Mouse (Mus musculus) myocyte (in vitro differentiated cells): ENCODE results near the gene Myrip. TPM values are rescaled to one million over a fixed set of nuclear protein-coding genes. Genes with fewer than 3 reads are reported as not detected.

ENCODE experiments used
- H3K27me3 ChIP-seq: one replicate; pipeline ENCODE4 v1.6.1; 2011; ENCODE audit not compliant: control insufficient read depth, insufficient read depth, insufficient read length
- H3K36me3 ChIP-seq: one replicate; pipeline ENCODE4 v1.6.1; 2011; ENCODE audit not compliant: control insufficient read depth, insufficient read depth
- H3K4me2 ChIP-seq: one replicate; pipeline ENCODE4 v1.6.1; 2011; ENCODE audit warnings: low read depth, control low read depth
- H3K4me3 ChIP-seq: one replicate; pipeline ENCODE4 v1.5.1; 2011; ENCODE audit warnings: mild to moderate bottlenecking, control low read depth, moderate library complexity
- H3K79me2 ChIP-seq: one replicate; pipeline ENCODE4 v1.6.1; 2011; ENCODE audit not compliant: control insufficient read depth, insufficient read depth
- H3ac ChIP-seq: one replicate; pipeline ENCODE4 v1.6.1; 2011; ENCODE audit not compliant: control insufficient read depth, insufficient read length
- CEBPB ChIP-seq: IDR thresholded peaks from 2 replicates; pipeline ENCODE4 v1.6.1; 2011; ENCODE audit warnings: mild to moderate bottlenecking, moderate library complexity; ENCODE audit not compliant: poor library complexity, insufficient read depth, severe bottlenecking
- E2F4 ChIP-seq: IDR thresholded peaks from one replicate; pipeline ENCODE4 v1.6.1; 2011; ENCODE audit warnings: mild to moderate bottlenecking, control low read depth, moderate library complexity; ENCODE audit not compliant: insufficient read depth
- MAX ChIP-seq: IDR thresholded peaks from one replicate; pipeline ENCODE4 v1.6.1; 2011; ENCODE audit warnings: low read depth, mild to moderate bottlenecking, control low read depth
- MYOD1 ChIP-seq, 3 experiments: IDR thresholded peaks; one replicate each; pipeline ENCODE4 v1.6.1; 2011; ENCODE audit warnings: control low read depth in 2 of 3, low read depth in 2 of 3, mild to moderate bottlenecking in 2 of 3, moderate library complexity in 1 of 3; ENCODE audit not compliant: insufficient read length in 2 of 3, control insufficient read depth in 1 of 3
- MYOG ChIP-seq, 3 experiments: IDR thresholded peaks; one replicate each; pipeline ENCODE4 v1.6.1; 2011; ENCODE audit warnings: control low read depth in 2 of 3, low read depth in 2 of 3, mild to moderate bottlenecking in 2 of 3; ENCODE audit not compliant: insufficient read length in 2 of 3, control insufficient read depth in 1 of 3, insufficient read depth in 1 of 3
- POLR2A ChIP-seq: IDR thresholded peaks from one replicate; pipeline ENCODE4 v1.6.1; 2011; ENCODE audit warnings: low read depth, mild to moderate bottlenecking, control low read depth, moderate library complexity; ENCODE audit not compliant: insufficient read length
- POLR2AphosphoS2 ChIP-seq: IDR thresholded peaks from one replicate; pipeline ENCODE4 v1.6.1; 2011; ENCODE audit warnings: low read depth, control low read depth; ENCODE audit not compliant: insufficient read length
- REST ChIP-seq: IDR thresholded peaks from one replicate; pipeline ENCODE4 v1.6.1; 2011; ENCODE audit warnings: mild to moderate bottlenecking, control low read depth, moderate library complexity; ENCODE audit not compliant: insufficient read depth, insufficient read length
- SRF ChIP-seq: IDR thresholded peaks from one replicate; pipeline ENCODE4 v1.6.1; 2011; ENCODE audit warnings: low read depth; ENCODE audit not compliant: control insufficient read depth, insufficient read length
- TCF12 ChIP-seq: IDR thresholded peaks from one replicate; pipeline ENCODE4 v1.6.1; 2011; ENCODE audit warnings: mild to moderate bottlenecking, control low read depth; ENCODE audit not compliant: poor library complexity, insufficient read depth, severe bottlenecking
- TCF3 ChIP-seq: IDR thresholded peaks from one replicate; pipeline ENCODE4 v1.6.1; 2011; ENCODE audit warnings: low read depth, control low read depth; ENCODE audit not compliant: insufficient read length
- USF1 ChIP-seq: IDR thresholded peaks from one replicate; pipeline ENCODE4 v1.6.1; 2011; ENCODE audit warnings: low read depth, mild to moderate bottlenecking, control low read depth, moderate library complexity
- polyA plus RNA-seq: library from polyadenylated mRNA; unstranded; fragments of >200 nt; fragmentation: generic; extraction: Trizol; gene quantifications from one replicate; pipeline ENCODE4 v1.2.1, GENCODE M21; 2012; ENCODE audit warnings: missing spikeins

Gene Myrip
- polyA plus RNA-seq, 1 experiment, result 0.17 TPM

DNA sequence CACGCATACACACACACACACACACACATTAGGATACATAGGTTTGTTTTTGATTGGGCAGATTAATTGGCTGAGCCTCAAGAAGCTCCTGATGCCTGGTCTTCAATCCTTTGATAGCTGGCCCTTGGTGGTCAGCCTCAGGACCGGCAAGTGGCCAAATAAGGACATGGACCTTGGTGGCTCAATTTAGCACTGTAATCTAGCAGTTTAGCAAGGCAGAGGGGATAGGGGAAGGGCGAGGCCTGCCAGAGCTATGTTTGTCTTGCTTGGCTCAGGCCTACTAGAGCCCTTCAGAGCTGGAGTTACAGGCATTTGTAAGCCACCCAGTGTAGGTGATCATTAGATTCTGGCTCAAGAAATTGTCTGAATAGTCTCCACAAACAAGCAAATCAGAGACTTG, 101.1 kb downstream of the Myrip start:
- H3K79me2 ChIP-seq, result no peaks in the 10 kb centered on the region
- no peak overlapping the region for H3ac ChIP-seq
- H3K4me3 ChIP-seq, result no peak overlapping the region
- TF ChIP-seq MYOD1 (IDR thresholded peaks at IDR 0.05; ENCODE audit: control insufficient read depth in 1 of 3, insufficient read length in 2 of 3, low read depth in 2 of 3) (no peak), SRF (no peak), POLR2AphosphoS2 (no peak), POLR2A (no peak), TCF3 (no peak), REST (no peak), USF1 (no peak), E2F4 (no peak), TCF12 (no peak), CEBPB (no peak), MAX (no peak), MYOG (IDR thresholded peaks at IDR 0.05; ENCODE audit: control insufficient read depth in 1 of 3, insufficient read depth in 1 of 3, insufficient read length in 2 of 3, low read depth in 2 of 3) (no peak)
- no peaks in the 10 kb centered on the region for H3K36me3 ChIP-seq
- H3K27me3 ChIP-seq, result peaks cover 31% of the 10 kb centered on the region
- H3K4me2 ChIP-seq, result no peak overlapping the region

DNA sequence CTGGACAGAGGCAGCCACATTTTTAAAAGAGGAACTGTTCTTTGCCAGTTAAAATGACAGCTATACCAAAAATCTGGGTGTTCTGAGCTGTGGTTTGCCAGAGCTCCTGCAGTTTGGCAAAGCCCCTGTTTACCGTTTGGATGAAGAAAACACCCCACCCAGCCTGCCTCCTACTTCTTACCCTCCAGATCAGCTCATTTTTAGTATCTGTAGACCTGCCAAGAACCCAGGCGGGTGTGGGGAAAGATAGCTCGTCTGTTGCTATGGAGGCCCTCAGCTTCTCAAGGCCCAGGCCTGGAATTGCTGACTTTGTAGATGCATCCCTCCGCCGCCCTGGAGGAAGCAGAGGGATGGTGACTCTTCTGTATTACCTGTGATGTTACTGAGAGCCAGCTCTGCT, 102.3 kb downstream of the Myrip start:
- TF ChIP-seq REST, result no peak
- TF ChIP-seq POLR2A, result no peak
- no peak for TF ChIP-seq POLR2AphosphoS2
- TF ChIP-seq MAX, result no peak
- no peak for TF ChIP-seq E2F4
- no peak for TF ChIP-seq USF1
- TF ChIP-seq MYOD1 (IDR thresholded peaks at IDR 0.05; ENCODE audit: control insufficient read depth in 1 of 3, insufficient read length in 2 of 3, low read depth in 2 of 3), result no peak
- no peak for TF ChIP-seq SRF
- no peak for TF ChIP-seq MYOG (IDR thresholded peaks at IDR 0.05; ENCODE audit: control insufficient read depth in 1 of 3, insufficient read depth in 1 of 3, insufficient read length in 2 of 3, low read depth in 2 of 3)
- no peak for TF ChIP-seq TCF3
- no peak for TF ChIP-seq CEBPB
- peaks cover 31% of the 10 kb centered on the region for H3K27me3 ChIP-seq
- H3K4me2 ChIP-seq, result no peak overlapping the region
- no peaks in the 10 kb centered on the region for H3K36me3 ChIP-seq
- no peak overlapping the region for H3K4me3 ChIP-seq
- H3ac ChIP-seq, result no peak overlapping the region
- H3K79me2 ChIP-seq, result no peaks in the 10 kb centered on the region

- Histone ChIP-seq H3K27me3 (peaks cover 33% of the 10 kb centered on the region), H3K79me2 (no peaks in the 10 kb centered on the region), H3K36me3 (no peaks in the 10 kb centered on the region), H3ac (no peak overlapping the region), H3K4me2 (no peak overlapping the region), H3K4me3 (no peak overlapping the region)
- TF ChIP-seq SRF, result no peak
- no peak for TF ChIP-seq MYOG (IDR thresholded peaks at IDR 0.05; ENCODE audit: control insufficient read depth in 1 of 3, insufficient read depth in 1 of 3, insufficient read length in 2 of 3, low read depth in 2 of 3)
- no peak for TF ChIP-seq POLR2AphosphoS2
- no peak for TF ChIP-seq MAX
- TF ChIP-seq CEBPB, result no peak
- no peak for TF ChIP-seq USF1
- TF ChIP-seq TCF12, result no peak
- TF ChIP-seq REST, result no peak
- TF ChIP-seq MYOD1 (IDR thresholded peaks at IDR 0.05; ENCODE audit: control insufficient read depth in 1 of 3, insufficient read length in 2 of 3, low read depth in 2 of 3), result no peak
- no peak for TF ChIP-seq POLR2A
- no peak for TF ChIP-seq TCF3
- no peak for TF ChIP-seq E2F4
These were observed 108.4 kb downstream of the Myrip start for GRCm38 (mm10) chr9:120409663-120410181.

DNA sequence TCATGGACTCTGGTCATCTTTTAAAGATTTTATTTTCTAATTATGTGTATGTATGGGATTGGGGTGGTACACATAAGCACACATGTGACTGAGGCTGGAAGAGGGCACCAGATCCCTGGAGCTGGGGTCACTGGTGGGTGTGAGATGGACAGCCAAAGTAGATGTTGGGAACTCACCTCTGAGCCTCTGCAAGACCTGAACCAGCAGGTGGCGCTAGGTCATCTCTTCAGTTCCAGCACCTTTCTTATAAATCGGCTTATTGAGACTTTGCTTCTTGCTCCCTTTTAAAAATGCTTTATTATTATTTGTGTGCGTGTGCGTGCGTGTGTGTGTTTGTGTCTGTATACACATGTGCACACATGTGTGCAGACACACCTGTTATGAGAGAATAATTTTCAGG, 109.1 kb downstream of the Myrip start:
- Histone ChIP-seq H3ac (no peak overlapping the region), H3K79me2 (no peaks in the 10 kb centered on the region), H3K36me3 (no peaks in the 10 kb centered on the region), H3K4me2 (no peak overlapping the region), H3K4me3 (no peak overlapping the region), H3K27me3 (peaks cover 26% of the 10 kb centered on the region)
- TF ChIP-seq MAX (no peak), POLR2A (no peak), REST (no peak), SRF (no peak), POLR2AphosphoS2 (no peak), TCF12 (no peak), MYOD1 (IDR thresholded peaks at IDR 0.05; ENCODE audit: control insufficient read depth in 1 of 3, insufficient read length in 2 of 3, low read depth in 2 of 3) (no peak), USF1 (no peak), E2F4 (no peak), MYOG (IDR thresholded peaks at IDR 0.05; ENCODE audit: control insufficient read depth in 1 of 3, insufficient read depth in 1 of 3, insufficient read length in 2 of 3, low read depth in 2 of 3) (no peak), CEBPB (no peak)
